Mouse (Mus musculus): ENCODE data around the gene Crlf3. TPM values are rescaled to one million over a fixed set of nuclear protein-coding genes. Genes with fewer than 3 reads are reported as not detected.

Gene Crlf3
- total RNA-seq (2023), result 298 TPM

GRCm38 (mm10) chr11:80080826-80081728, at the start of gene Crlf3:
TSS of gene Crlf3 (minus strand) at chr11:80080991.

GRCm38 (mm10) chr11:80088917-80089816, 8.4 kb upstream of the Crlf3 start, which contains the start of gene Atad5:
TSS of gene Atad5 (plus strand) at chr11:80089400.

Other genes starting within 250 kb of the Crlf3 start
- gene Utp6, start 118.6 kb downstream of the Crlf3 start, total RNA-seq (2023), result 38.9 TPM
- gene Suz12, start 87.9 kb downstream of the Crlf3 start, total RNA-seq (2023), result 87.2 TPM
- 5.7 TPM for gene Atad5, start 8.4 kb upstream of the Crlf3 start, total RNA-seq (2023)
- gene Tefm, start 61.2 kb upstream of the Crlf3 start, total RNA-seq (2023), result 2.9 TPM
- 2.4 TPM for gene Adap2, start 73.1 kb upstream of the Crlf3 start, total RNA-seq (2023)
- gene Rnf135, start 102.9 kb upstream of the Crlf3 start, total RNA-seq (2023), result 3.6 TPM
- 40.6 TPM for gene Rhot1, start 128.0 kb upstream of the Crlf3 start, total RNA-seq (2023)
- 0.44 TPM for gene Rhbdl3, start 219.9 kb upstream of the Crlf3 start, total RNA-seq (2023)